Mouse (Mus musculus) forebrain, postnatal 0 days (tissue): ENCODE results near the gene Tmem54. TPM values are rescaled to one million over a fixed set of nuclear protein-coding genes. Genes with fewer than 3 reads are reported as not detected.
A peak's percentile ranks its signal among the peaks of the same experiment; 100 is the strongest.

Experiments
- ATAC-seq: fragments of 200-750 bp; cut with Nextera tagmentation; 2 replicates; pipeline ENCODE4 v1.8.0; 2017; ENCODE audit warnings: mild to moderate bottlenecking, moderate library complexity
- DNase-seq: peaks from one replicate; pipeline ENCODE4 v3.0.0-alpha.2; 2015
- H3K27ac ChIP-seq: fragments of 300-500 bp; sonication (generic); 2 replicates; pipeline ENCODE4 v1.5.1; 2014; ENCODE audit warnings: low read depth, mild to moderate bottlenecking, antibody characterized with exemption, low read length, moderate library complexity, mixed read lengths
- H3K27me3 ChIP-seq: fragments of 300-500 bp; sonication (generic); 2 replicates; pipeline ENCODE4 v1.6.1; 2014; ENCODE audit warnings: mild to moderate bottlenecking, low read length, mixed read lengths; ENCODE audit not compliant: insufficient read depth
- H3K36me3 ChIP-seq: fragments of 300-500 bp; sonication (generic); 2 replicates; pipeline ENCODE4 v1.6.1; 2014; ENCODE audit warnings: mild to moderate bottlenecking, moderate library complexity; ENCODE audit not compliant: insufficient read depth
- H3K4me1 ChIP-seq: fragments of 300-500 bp; sonication (generic); 2 replicates; pipeline ENCODE4 v1.6.1; 2014; ENCODE audit warnings: antibody characterized with exemption; ENCODE audit not compliant: insufficient read depth
- H3K4me2 ChIP-seq: fragments of 300-500 bp; sonication (generic); 2 replicates; pipeline ENCODE4 v1.6.1; 2014; ENCODE audit warnings: low read depth, mild to moderate bottlenecking, moderate library complexity
- H3K4me3 ChIP-seq: fragments of 300-500 bp; sonication (generic); 2 replicates; pipeline ENCODE4 v1.5.1; 2014; ENCODE audit warnings: low read depth, low read length, mixed read lengths
- H3K9ac ChIP-seq: fragments of 300-500 bp; sonication (generic); 2 replicates; pipeline ENCODE4 v1.6.1; 2014; ENCODE audit warnings: mild to moderate bottlenecking
- H3K9me3 ChIP-seq: fragments of 300-500 bp; sonication (generic); 2 replicates; pipeline ENCODE4 v1.6.1; 2016; ENCODE audit warnings: low read length
- CTCF ChIP-seq: sonication (generic); IDR thresholded peaks from 2 replicates; pipeline ENCODE4 v1.5.1; 2016; ENCODE audit warnings: antibody characterized with exemption, control low read depth, low read depth
- WGBS: fragments of 180-500 bp; shearing (Covaris S2); extraction: QIAGEN DNeasy Blood & Tissue Kit; methylation state at CpG from one replicate; pipeline ENCODE4 v1.1.7; 2014; 5-methylcytosine and 5-hydroxymethylcytosine counted together
- polyA plus RNA-seq: library from polyadenylated mRNA; unstranded; fragments of >200 nt; fragmentation: Nextera tagmentation; extraction: Ambion mirVana; gene quantifications from 2 replicates; pipeline ENCODE4 v1.2.1, GENCODE M21; 2015
- total RNA-seq: library from RNA; depleted of rRNA; stranded (reverse); fragments of >200 nt; gene quantifications from 2 replicates; pipeline ENCODE4 v1.2.3, GENCODE M21; 2014

Gene Tmem54
- total and polyA plus RNA-seq, 2 experiments from 2014 or later, result not detected

DNA sequence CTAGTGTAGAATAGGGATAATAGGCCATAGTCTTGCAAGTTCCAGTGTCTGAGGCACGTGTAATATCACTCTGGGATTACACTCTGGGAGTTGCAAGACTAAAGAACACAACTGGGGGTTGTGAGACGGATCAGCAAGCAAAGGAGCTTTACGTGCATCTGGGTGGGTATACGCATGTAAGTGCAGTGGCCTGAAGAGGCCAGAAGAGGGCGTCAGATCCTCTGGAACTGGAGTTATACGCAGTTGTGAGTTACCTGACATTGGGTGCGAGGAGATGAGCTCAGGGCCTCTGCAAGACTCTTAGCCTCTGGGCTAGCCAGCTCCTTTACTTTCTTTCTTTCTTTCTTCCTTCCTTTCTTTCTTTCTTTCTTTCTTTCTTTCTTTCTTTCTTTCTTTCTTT lies 8.3 kb upstream of the Tmem54 start:
- DNase-seq (no peak), ATAC-seq (no peak)
- no peak overlapping the region for H3K4me2 ChIP-seq
- H3K9me3 ChIP-seq, result no peaks in the 10 kb centered on the region
- no peaks in the 10 kb centered on the region for H3K4me1 ChIP-seq
- H3K4me3 ChIP-seq, result no peak overlapping the region
- H3K9ac ChIP-seq, result no peak overlapping the region
- H3K27ac ChIP-seq, result no peak overlapping the region
- TF ChIP-seq CTCF, result no peak; the same call in 1 of the 2 replicates
- H3K27me3 ChIP-seq, result no peaks in the 10 kb centered on the region
- H3K36me3 ChIP-seq, result no peaks in the 10 kb centered on the region
- WGBS, result 76% methylated on average over 7 of the region's 7 CpGs

DNA sequence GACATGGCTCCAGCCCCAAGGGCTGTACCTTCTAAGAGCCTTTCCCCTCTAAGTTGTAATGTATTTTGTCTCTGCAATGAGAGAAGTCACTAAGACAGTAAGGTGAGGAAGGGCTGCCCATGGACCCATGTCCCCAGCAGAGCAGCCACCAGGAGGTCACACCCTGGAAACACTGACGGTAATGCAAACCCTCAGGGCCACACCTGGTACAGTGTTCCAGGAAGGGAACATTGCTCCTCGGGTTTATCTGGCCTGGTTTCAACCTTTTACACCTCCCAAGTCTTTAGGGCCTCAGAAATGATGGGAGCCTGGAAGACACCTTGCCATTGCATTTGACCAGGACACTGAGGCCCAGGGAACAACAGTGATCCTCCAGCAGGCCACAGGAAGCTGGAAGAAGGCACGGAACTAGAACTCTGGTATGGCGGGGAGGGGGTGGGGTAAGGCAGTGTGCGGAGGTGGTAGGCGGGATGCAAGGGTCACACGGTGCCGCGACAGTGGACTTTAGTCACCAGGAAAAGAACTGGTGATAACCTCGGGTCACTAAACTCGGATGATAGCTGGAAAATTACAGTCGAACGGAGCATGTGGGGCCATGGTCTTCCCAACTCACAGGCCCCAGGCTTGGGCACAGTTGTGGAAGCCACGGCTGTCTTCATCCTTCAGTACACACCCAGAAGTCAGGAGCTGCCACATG lies 3.1 kb upstream of the Tmem54 start:
- Histone ChIP-seq H3K9ac (no peak overlapping the region), H3K4me3 (no peak overlapping the region), H3K9me3 (no peaks in the 10 kb centered on the region), H3K36me3 (no peaks in the 10 kb centered on the region), H3K4me1 (no peaks in the 10 kb centered on the region), H3K4me2 (no peak overlapping the region), H3K27ac (no peak overlapping the region), H3K27me3 (peaks cover 13% of the 10 kb centered on the region; the same call in 1 of the 2 replicates)
- TF ChIP-seq CTCF, result no peak
- DNase-seq, result no peak
- no peak for ATAC-seq
- 87% methylated on average over 14 of the region's 14 CpGs for WGBS

DNA sequence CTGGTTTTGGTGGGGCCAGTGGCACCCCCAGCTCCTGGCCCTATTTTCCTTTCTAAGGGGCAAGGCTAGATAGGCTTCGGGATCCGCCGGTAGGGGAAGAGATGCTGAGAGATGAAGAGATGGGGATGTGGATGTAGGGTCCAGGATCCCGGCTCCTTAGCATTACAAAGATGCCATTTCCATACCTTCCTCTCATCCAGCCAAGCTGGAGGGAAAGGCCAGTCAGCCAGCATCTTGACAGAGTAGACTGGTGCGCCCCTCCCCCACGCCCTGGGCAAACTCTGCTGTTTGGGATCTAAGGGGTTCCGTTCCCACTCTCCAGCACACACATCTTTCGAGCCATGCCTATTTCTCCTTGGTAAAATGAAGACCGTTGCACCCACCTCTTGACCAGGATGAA lies 725 bp downstream of the Tmem54 start:
- H3K9ac ChIP-seq, result no peak overlapping the region
- no peak overlapping the region for H3K4me3 ChIP-seq
- no peak for TF ChIP-seq CTCF
- H3K9me3 ChIP-seq, result no peaks in the 10 kb centered on the region
- DNase-seq (no peak), ATAC-seq (no peak)
- H3K4me2 ChIP-seq, result no peak overlapping the region
- no peaks in the 10 kb centered on the region for H3K4me1 ChIP-seq
- H3K27ac ChIP-seq, result no peak overlapping the region
- no peaks in the 10 kb centered on the region for H3K36me3 ChIP-seq
- H3K27me3 ChIP-seq, result peaks cover 13% of the 10 kb centered on the region; the same call in 1 of the 2 replicates
- 22% methylated on average over 9 of the region's 9 CpGs for whole genome bisulfite sequencing

DNA sequence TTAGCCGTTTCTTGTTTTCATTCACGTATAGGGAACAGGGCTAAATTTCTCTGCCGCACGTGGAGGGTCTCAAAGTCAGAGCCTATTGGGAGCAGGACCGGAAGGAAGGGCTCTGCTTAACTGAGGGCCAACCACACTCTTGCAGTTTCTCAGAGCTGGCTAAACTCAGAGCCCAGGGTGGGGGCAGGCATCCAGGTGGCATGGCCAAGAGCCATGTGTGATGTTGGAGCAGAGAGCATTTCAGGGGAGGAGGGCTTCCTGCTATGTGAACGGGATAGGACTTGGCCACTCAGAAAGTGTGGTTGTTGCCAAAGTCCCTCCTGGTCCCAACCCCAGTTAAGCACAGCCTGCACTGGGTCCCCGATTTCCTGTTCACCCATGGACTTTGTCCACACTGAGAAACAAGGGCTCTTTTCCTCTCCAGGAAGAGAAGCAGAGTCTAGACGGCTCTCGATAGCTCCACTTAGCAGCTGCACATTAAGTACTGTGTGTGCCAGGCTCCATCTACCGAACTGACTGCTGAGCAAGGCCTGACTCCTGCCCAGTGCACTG lies 2.1 kb downstream of the Tmem54 start:
- Histone ChIP-seq H3K9me3 (no peaks in the 10 kb centered on the region), H3K27me3 (peaks cover 13% of the 10 kb centered on the region; the same call in 1 of the 2 replicates), H3K4me1 (no peaks in the 10 kb centered on the region), H3K4me3 (no peak overlapping the region), H3K36me3 (no peaks in the 10 kb centered on the region), H3K27ac (no peak overlapping the region), H3K9ac (no peak overlapping the region), H3K4me2 (no peak overlapping the region)
- 64% methylated on average over 10 of the region's 10 CpGs for WGBS
- ATAC-seq, result no peak
- no peak for DNase-seq
- TF ChIP-seq CTCF, result no peak

DNA sequence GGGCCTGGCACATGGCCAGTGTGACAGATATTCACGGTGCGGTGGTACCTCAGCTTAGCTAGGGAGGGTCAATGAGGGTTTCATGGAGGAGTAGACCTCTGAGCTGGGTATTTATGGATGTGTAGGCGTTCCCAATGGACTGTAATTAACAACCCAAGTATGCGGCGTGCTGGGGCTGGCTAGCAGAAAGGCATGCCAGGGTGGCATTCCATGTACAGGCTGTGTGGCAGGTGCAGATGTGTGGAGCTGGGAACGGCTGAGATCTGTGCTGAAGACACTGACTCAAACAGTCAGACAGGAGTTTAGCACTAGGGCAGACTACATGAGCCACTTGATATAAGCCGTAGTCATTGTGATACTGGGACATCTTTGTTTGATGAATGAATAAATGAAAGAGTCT lies 3.3 kb downstream of the Tmem54 start:
- Histone ChIP-seq H3K27ac (no peak overlapping the region), H3K36me3 (no peaks in the 10 kb centered on the region), H3K9ac (no peak overlapping the region), H3K4me2 (no peak overlapping the region), H3K27me3 (peaks cover 13% of the 10 kb centered on the region; the same call in 1 of the 2 replicates), H3K4me1 (0 out of 2 replicates have a peak, but pooled peaks cover 3% of the 10 kb centered on the region), H3K9me3 (no peaks in the 10 kb centered on the region), H3K4me3 (no peak overlapping the region)
- WGBS, result 71% methylated on average over 7 of the region's 7 CpGs
- DNase-seq (no peak), ATAC-seq (no peak)
- TF ChIP-seq CTCF, result no peak

DNA sequence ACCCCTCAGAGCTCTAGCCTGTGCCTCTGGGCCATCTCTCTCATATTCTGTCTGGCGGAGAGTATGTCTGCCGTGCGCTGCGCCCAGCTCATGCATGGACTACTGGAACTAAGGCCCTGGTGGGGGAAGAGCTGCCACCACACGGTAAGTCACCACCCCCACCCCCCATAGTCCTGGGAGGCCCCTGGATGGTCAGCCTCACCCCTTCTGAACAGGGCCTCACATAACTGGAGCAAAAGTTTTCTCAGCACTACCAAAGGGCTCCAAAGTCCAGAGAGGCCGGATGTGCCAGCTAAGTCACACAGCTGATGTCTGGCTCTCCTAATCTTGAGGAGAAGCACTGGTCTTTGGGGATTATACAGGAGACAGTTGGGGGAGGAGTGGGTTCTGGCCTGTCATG lies 5.5 kb downstream of the Tmem54 start:
- TF ChIP-seq CTCF, result no peak
- no peak overlapping the region for H3K4me3 ChIP-seq
- H3K4me2 ChIP-seq, result no peak overlapping the region
- H3K4me1 ChIP-seq, result 0 out of 2 replicates have a peak, but pooled peaks cover 3% of the 10 kb centered on the region
- ATAC-seq (no peak), DNase-seq (no peak)
- H3K27ac ChIP-seq, result no peak overlapping the region
- no peaks in the 10 kb centered on the region for H3K9me3 ChIP-seq
- peaks cover 10% of the 10 kb centered on the region; the same call in 1 of the 2 replicates for H3K27me3 ChIP-seq
- WGBS, result 89% methylated on average over 6 of the region's 6 CpGs
- no peak overlapping the region for H3K9ac ChIP-seq
- H3K36me3 ChIP-seq, result 0 out of 2 replicates have a peak, but pooled peaks cover 3% of the 10 kb centered on the region

DNA sequence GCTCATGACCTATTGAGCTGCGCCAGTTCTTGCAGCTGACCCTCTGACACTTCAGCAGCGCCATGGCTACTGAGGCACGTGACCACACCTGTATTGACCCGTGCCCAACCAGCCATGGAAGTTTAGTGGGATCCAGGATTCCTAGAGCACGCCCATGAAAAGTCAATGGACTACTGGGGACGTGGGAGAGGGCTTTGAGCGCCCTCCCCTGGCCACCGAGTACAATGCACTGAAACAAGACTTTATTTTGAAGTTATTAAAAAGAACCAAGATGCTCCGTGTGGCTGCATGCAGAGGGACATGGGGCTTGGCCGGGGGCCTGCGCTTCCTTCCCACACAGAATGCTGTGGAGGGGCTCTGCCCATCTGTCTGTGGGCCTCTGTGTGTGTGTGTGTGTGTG lies 6.0 kb downstream of the Tmem54 start:
- 0 out of 2 replicates have a peak, but pooled peaks cover 3% of the 10 kb centered on the region for H3K36me3 ChIP-seq
- H3K27ac ChIP-seq, result no peak overlapping the region
- no peak overlapping the region for H3K4me3 ChIP-seq
- peak; percentile 54 for TF ChIP-seq CTCF
- H3K4me2 ChIP-seq, result no peak overlapping the region
- DNase-seq (no peak), ATAC-seq (no peak)
- H3K27me3 ChIP-seq, result 0 out of 2 replicates have a peak, but pooled peaks cover 5% of the 10 kb centered on the region
- H3K9ac ChIP-seq, result no peak overlapping the region
- H3K9me3 ChIP-seq, result no peaks in the 10 kb centered on the region
- 0 out of 2 replicates have a peak, but pooled peaks cover 3% of the 10 kb centered on the region for H3K4me1 ChIP-seq
- 61% methylated on average over 11 of the region's 11 CpGs for WGBS
